Mouse (Mus musculus): Measurements from ENCODE around the gene Slc17a8. TPM values are rescaled to one million over a fixed set of nuclear protein-coding genes. Genes with fewer than 3 reads are reported as not detected.

The Slc17a8 gene
- total and polyA plus RNA-seq, 2 experiments from 2014 or later, result 0.93 to 1.9 TPM

DNA sequence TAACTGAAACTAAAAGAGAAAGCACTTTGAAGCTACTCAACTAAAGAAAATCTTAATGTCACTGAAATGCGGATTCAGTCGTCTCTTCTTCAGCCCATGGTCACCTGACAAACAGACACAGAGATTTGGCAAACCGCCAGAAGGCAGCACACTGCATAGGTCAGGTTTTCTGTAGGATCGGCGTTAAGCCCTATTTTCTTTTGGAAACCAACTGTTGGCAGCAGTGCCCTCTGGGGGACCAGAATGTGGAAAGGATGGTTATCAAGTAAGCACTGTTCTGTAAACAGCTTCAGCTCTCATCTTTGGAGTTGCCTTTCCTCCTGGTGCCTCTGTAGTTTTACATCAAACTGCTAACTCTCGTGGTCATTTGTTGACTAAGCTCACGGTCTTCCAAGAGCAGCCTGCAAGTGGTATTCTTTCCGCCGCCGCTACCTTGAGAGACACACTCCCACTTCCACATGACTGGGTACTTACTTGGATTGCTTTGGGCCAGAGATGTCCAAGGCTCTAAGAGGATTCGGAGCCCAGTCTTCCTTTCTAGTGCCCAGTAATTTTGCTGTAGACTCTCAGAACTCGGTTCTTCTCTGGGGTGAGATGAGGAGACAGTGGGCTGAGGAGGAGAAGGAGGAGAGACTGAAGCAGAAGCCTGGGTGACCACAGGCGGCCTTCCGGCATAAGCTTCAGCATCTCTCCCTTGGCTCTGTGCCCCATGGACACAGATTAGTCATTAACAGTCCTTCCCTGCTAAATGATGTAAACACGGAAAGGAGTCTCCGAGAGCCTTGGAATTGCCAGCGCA is 87.9 kb downstream of the Slc17a8 start, which contains the start of gene Nr1h4:
Nr1h4 (minus strand) TSS at position 657 of the 799 bp plus-strand sequence.
- WGBS, result 68% methylated on average over 17 of the region's 17 CpGs
- H3K36me3 ChIP-seq (ENCODE audit: insufficient read depth, low read length), result no peaks in the 10 kb centered on the region
- no peak for TF ChIP-seq CTCF (IDR thresholded peaks at IDR 0.05)
- H3K4me1 ChIP-seq (ENCODE audit: insufficient read depth, low read length), result no peaks in the 10 kb centered on the region
- no peaks in the 10 kb centered on the region for H3K27me3 ChIP-seq (ENCODE audit: insufficient read depth, low read length)
- H3K9ac ChIP-seq (replicated peaks; ENCODE audit: low read length, poor library complexity, severe bottlenecking), result no peak within 1 kb of the TSS
- DNase-seq (ENCODE audit: low spot score), result peak; percentile 67
- no peak within 1 kb of the TSS for H3K27ac ChIP-seq (ENCODE audit: low read depth, low read length)
- H3K9me3 ChIP-seq (ENCODE audit: low read length), result no peaks in the 10 kb centered on the region
- H3K4me2 ChIP-seq (ENCODE audit: low read depth, low read length, poor library complexity, severe bottlenecking), result no peak within 1 kb of the TSS
- no peak within 1 kb of the TSS for H3K4me3 ChIP-seq (ENCODE audit: low read depth, low read length)
- no peak for ATAC-seq (ENCODE audit: low FRiP score)

DNA sequence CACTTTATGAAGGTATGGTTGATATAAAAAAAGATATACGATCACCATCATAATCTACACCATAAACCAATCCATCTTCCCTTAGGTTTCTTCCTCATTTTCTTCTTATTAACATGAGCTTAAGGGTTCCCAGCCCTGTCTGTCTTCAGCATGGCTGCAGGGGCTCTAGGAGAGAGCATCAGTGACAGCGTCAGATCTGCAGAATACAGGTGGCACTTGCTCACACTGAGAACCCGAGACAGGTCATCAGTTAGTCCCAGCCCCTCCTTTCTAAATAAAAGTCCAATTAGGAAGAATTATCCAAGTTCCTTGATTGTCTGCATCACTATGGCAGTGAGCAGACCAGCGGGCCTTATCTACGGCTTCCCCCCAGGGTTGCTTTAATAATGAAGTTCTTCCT is 88.6 kb downstream of the Slc17a8 start:
- no peak for ATAC-seq (ENCODE audit: low FRiP score)
- Histone ChIP-seq H3K36me3 (ENCODE audit: insufficient read depth, low read length) (no peaks in the 10 kb centered on the region), H3K4me2 (ENCODE audit: low read depth, low read length, poor library complexity, severe bottlenecking) (no peak overlapping the region), H3K27ac (ENCODE audit: low read depth, low read length) (no peak overlapping the region), H3K27me3 (ENCODE audit: insufficient read depth, low read length) (no peaks in the 10 kb centered on the region), H3K9me3 (ENCODE audit: low read length) (no peaks in the 10 kb centered on the region), H3K4me1 (ENCODE audit: insufficient read depth, low read length) (no peaks in the 10 kb centered on the region), H3K4me3 (ENCODE audit: low read depth, low read length) (no peak overlapping the region), H3K9ac (replicated peaks; ENCODE audit: low read length, poor library complexity, severe bottlenecking) (no peak overlapping the region)
- DNase-seq (ENCODE audit: low spot score), result no peak
- no peak for TF ChIP-seq CTCF (IDR thresholded peaks at IDR 0.05)
- 60% methylated on average over 5 of the region's 5 CpGs for WGBS

DNA sequence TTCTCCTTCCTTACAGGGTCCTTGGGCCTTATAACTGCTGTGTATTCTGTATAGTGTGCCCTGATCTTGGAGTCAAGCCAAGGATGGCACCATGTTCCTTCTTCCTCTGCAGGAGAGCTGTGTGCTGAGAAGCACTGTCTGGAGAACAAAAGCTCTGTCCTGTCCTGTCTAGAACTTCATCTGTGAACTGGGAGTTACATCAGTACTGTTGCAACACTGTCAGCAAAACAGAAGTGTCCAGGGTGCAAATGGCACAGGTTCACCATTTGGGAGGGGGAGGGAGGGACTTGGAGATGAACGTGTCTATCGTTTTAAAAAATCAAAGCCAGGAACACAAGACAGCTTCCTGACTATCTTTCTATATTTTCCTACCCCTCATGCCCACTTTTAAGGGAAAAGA is 89.1 kb downstream of the Slc17a8 start:
- DNase-seq (ENCODE audit: low spot score) (no peak), ATAC-seq (ENCODE audit: low FRiP score) (no peak)
- H3K27ac ChIP-seq (ENCODE audit: low read depth, low read length), result no peak overlapping the region
- WGBS, result 78% methylated on average over 2 of the region's 2 CpGs
- H3K9ac ChIP-seq (replicated peaks; ENCODE audit: low read length, poor library complexity, severe bottlenecking), result no peak overlapping the region
- no peaks in the 10 kb centered on the region for H3K9me3 ChIP-seq (ENCODE audit: low read length)
- no peaks in the 10 kb centered on the region for H3K27me3 ChIP-seq (ENCODE audit: insufficient read depth, low read length)
- no peak overlapping the region for H3K4me2 ChIP-seq (ENCODE audit: low read depth, low read length, poor library complexity, severe bottlenecking)
- H3K4me1 ChIP-seq (ENCODE audit: insufficient read depth, low read length), result no peaks in the 10 kb centered on the region
- TF ChIP-seq CTCF (IDR thresholded peaks at IDR 0.05), result no peak
- H3K4me3 ChIP-seq (ENCODE audit: low read depth, low read length), result no peak overlapping the region
- H3K36me3 ChIP-seq (ENCODE audit: insufficient read depth, low read length), result no peaks in the 10 kb centered on the region

DNA sequence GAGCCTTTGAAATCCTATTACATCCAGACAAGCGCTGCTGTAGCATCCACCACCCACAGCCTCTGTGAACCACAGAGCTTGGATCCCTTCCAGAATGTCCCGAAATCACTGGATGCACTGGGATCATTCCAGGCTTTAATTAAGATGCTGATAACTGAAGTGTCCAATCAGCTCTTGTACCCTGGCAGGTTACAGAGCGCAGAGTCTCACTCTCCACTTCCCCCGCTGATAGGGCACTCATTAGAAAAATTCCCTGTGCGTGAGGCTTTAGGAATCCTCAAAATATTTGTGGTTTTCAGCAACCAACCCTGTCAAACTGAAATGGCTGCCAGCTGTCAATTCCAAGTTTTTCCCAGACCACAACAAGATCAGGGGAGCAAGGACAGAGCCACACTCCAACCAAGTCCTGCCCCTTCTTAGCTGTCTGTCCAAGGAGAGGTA is 89.8 kb downstream of the Slc17a8 start:
- 36% methylated on average over 5 of the region's 5 CpGs for WGBS
- ATAC-seq (ENCODE audit: low FRiP score) (peak; percentile 60; the same call in 1 of the 2 replicates), DNase-seq (ENCODE audit: low spot score) (peak; percentile 79)
- Histone ChIP-seq H3K4me2 (ENCODE audit: low read depth, low read length, poor library complexity, severe bottlenecking) (no peak overlapping the region), H3K9me3 (ENCODE audit: low read length) (no peaks in the 10 kb centered on the region), H3K4me3 (ENCODE audit: low read depth, low read length) (no peak overlapping the region), H3K27me3 (ENCODE audit: insufficient read depth, low read length) (no peaks in the 10 kb centered on the region), H3K4me1 (ENCODE audit: insufficient read depth, low read length) (no peaks in the 10 kb centered on the region), H3K36me3 (ENCODE audit: insufficient read depth, low read length) (no peaks in the 10 kb centered on the region), H3K27ac (ENCODE audit: low read depth, low read length) (no peak overlapping the region), H3K9ac (replicated peaks; ENCODE audit: low read length, poor library complexity, severe bottlenecking) (no peak overlapping the region)
- no peak for TF ChIP-seq CTCF (IDR thresholded peaks at IDR 0.05)

DNA sequence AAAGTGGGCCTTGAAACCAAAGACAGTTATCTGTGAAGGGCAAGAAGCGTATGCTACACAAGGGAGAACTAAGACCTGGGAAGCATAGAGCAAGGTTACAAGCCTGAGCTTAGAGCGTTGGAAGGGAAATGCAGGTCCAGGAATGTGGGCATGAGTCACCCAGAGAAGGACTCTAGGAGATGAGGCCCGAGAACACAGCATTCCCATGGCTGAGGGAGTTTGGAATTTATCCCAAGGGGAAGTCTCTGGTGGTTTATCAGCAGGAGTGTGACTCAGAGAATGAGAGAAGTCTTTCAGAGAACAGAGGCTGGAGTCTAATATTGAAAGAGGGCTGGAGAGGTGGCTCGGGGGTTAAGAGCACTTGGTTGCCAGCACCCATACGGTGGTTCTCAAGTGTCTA is 94.0 kb downstream of the Slc17a8 start:
- Histone ChIP-seq H3K9me3 (ENCODE audit: low read length) (no peaks in the 10 kb centered on the region), H3K4me3 (ENCODE audit: low read depth, low read length) (no peak overlapping the region), H3K9ac (replicated peaks; ENCODE audit: low read length, poor library complexity, severe bottlenecking) (no peak overlapping the region), H3K27me3 (ENCODE audit: insufficient read depth, low read length) (no peaks in the 10 kb centered on the region), H3K4me1 (ENCODE audit: insufficient read depth, low read length) (no peaks in the 10 kb centered on the region), H3K4me2 (ENCODE audit: low read depth, low read length, poor library complexity, severe bottlenecking) (no peak overlapping the region), H3K36me3 (ENCODE audit: insufficient read depth, low read length) (no peaks in the 10 kb centered on the region), H3K27ac (ENCODE audit: low read depth, low read length) (no peak overlapping the region)
- 89% methylated on average over 5 of the region's 5 CpGs for WGBS
- ATAC-seq (ENCODE audit: low FRiP score) (no peak), DNase-seq (ENCODE audit: low spot score) (no peak)
- no peak for TF ChIP-seq CTCF (IDR thresholded peaks at IDR 0.05)

DNA sequence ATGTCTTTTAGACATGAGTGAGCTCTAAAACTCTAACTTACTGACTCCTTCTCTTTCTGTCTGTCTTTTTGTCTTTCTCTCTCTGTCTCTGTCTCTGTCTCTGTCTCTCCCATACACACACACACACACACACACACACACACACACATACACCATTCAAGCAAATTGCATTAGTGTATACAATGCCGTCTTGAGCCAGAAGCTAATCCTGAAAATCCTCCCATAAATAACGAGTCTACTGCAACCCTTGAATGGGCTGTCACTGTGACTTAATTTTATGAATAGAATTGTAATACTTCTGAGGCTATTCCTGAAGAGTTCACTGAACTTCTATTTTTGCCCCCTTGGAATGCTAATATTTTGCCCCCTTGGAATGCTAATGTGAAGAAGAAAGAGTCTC is 95.2 kb downstream of the Slc17a8 start:
- H3K4me2 ChIP-seq (ENCODE audit: low read depth, low read length, poor library complexity, severe bottlenecking), result no peak overlapping the region
- DNase-seq (ENCODE audit: low spot score) (no peak), ATAC-seq (ENCODE audit: low FRiP score) (no peak)
- 25% methylated on average over 2 of the region's 2 CpGs for WGBS
- no peaks in the 10 kb centered on the region for H3K4me1 ChIP-seq (ENCODE audit: insufficient read depth, low read length)
- H3K36me3 ChIP-seq (ENCODE audit: insufficient read depth, low read length), result no peaks in the 10 kb centered on the region
- no peak for TF ChIP-seq CTCF (IDR thresholded peaks at IDR 0.05)
- no peak overlapping the region for H3K9ac ChIP-seq (replicated peaks; ENCODE audit: low read length, poor library complexity, severe bottlenecking)
- H3K4me3 ChIP-seq (ENCODE audit: low read depth, low read length), result no peak overlapping the region
- H3K27me3 ChIP-seq (ENCODE audit: insufficient read depth, low read length), result no peaks in the 10 kb centered on the region
- H3K9me3 ChIP-seq (ENCODE audit: low read length), result no peaks in the 10 kb centered on the region
- H3K27ac ChIP-seq (ENCODE audit: low read depth, low read length), result no peak overlapping the region

Other genes with a start within 250 kb of the Slc17a8 start
- 3.7 and 7.0 TPM in 2 replicates for gene Gas2l3, start 177.3 kb downstream of the Slc17a8 start, total RNA-seq (2014; rRNA removed)
- gene Gas2l3, start 177.3 kb downstream of the Slc17a8 start, polyA plus RNA-seq (2015; fragmentation: Nextera tagmentation; extraction: Ambion mirVana), result 1.6 and 1.7 TPM in 2 replicates
- not detected in 2 replicates for gene Nr1h4, start 87.7 kb downstream of the Slc17a8 start, total RNA-seq (2014; rRNA removed)
- gene Nr1h4, start 87.7 kb downstream of the Slc17a8 start, polyA plus RNA-seq (2015; fragmentation: Nextera tagmentation; extraction: Ambion mirVana), result not detected in 2 replicates
- 35.6 and 45.4 TPM in 2 replicates for gene Scyl2, start 65.0 kb upstream of the Slc17a8 start, total RNA-seq (2014; rRNA removed)
- 5.8 and 7.0 TPM in 2 replicates for gene Scyl2, start 65.0 kb upstream of the Slc17a8 start, polyA plus RNA-seq (2015; fragmentation: Nextera tagmentation; extraction: Ambion mirVana)
- gene Actr6, start 111.0 kb upstream of the Slc17a8 start, total RNA-seq (2014; rRNA removed), result 30.5 and 37.3 TPM in 2 replicates
- gene Actr6, start 111.0 kb upstream of the Slc17a8 start, polyA plus RNA-seq (2015; fragmentation: Nextera tagmentation; extraction: Ambion mirVana), result 59.4 and 63.9 TPM in 2 replicates
- 33.8 and 36.2 TPM in 2 replicates for gene Uhrf1bp1l, start 123.7 kb upstream of the Slc17a8 start, total RNA-seq (2014; rRNA removed)
- 29.0 and 32.3 TPM in 2 replicates for gene Uhrf1bp1l, start 123.7 kb upstream of the Slc17a8 start, polyA plus RNA-seq (2015; fragmentation: Nextera tagmentation; extraction: Ambion mirVana)

All from midbrain, postnatal 0 days (tissue).